Mouse (Mus musculus) midbrain, embryonic 12.5 days (tissue): Measurements from ENCODE around the gene Fam193a. TPM values are rescaled to one million over a fixed set of nuclear protein-coding genes. Genes with fewer than 3 reads are reported as not detected.

Experiments used
- ATAC-seq: fragments of 200-750 bp; cut with Nextera tagmentation; 2 replicates; pipeline ENCODE4 v1.8.0; 2017; ENCODE audit warnings: low read depth, moderate TSS enrichment, moderate library complexity; ENCODE audit not compliant: low FRiP score
- H3K27ac ChIP-seq: fragments of 300-500 bp; sonication (generic); replicated peaks from 2 replicates; pipeline ENCODE4 v1.5.1; 2016; ENCODE audit warnings: mild to moderate bottlenecking
- H3K27me3 ChIP-seq: fragments of 300-500 bp; sonication (generic); 2 replicates; pipeline ENCODE4 v1.6.1; 2016; ENCODE audit warnings: mild to moderate bottlenecking
- H3K36me3 ChIP-seq: fragments of 300-500 bp; sonication (generic); 2 replicates; pipeline ENCODE4 v1.6.1; 2016
- H3K4me1 ChIP-seq: fragments of 300-500 bp; sonication (generic); 2 replicates; pipeline ENCODE4 v1.6.1; 2016
- H3K4me2 ChIP-seq: fragments of 300-500 bp; sonication (generic); replicated peaks from 2 replicates; pipeline ENCODE4 v1.6.1; 2016; ENCODE audit warnings: mild to moderate bottlenecking, moderate library complexity
- H3K4me3 ChIP-seq: fragments of 300-500 bp; sonication (generic); 2 replicates; pipeline ENCODE4 v1.5.1; 2016; ENCODE audit warnings: mild to moderate bottlenecking
- H3K9ac ChIP-seq: fragments of 300-500 bp; sonication (generic); replicated peaks from 2 replicates; pipeline ENCODE4 v1.6.1; 2016; ENCODE audit warnings: mild to moderate bottlenecking, moderate library complexity
- H3K9me3 ChIP-seq: fragments of 300-500 bp; sonication (generic); 2 replicates; pipeline ENCODE4 v1.6.1; 2016; ENCODE audit warnings: mild to moderate bottlenecking
- WGBS: fragments of 180-500 bp; shearing (Covaris S2); methylation state at CpG from one replicate; pipeline ENCODE4 v1.1.7; 2016; 5-methylcytosine and 5-hydroxymethylcytosine counted together
- polyA plus RNA-seq: library from polyadenylated mRNA; unstranded; fragments of >200 nt; fragmentation: Nextera tagmentation; extraction: Ambion mirVana; gene quantifications from 2 replicates; pipeline ENCODE4 v1.2.1, GENCODE M21; 2016

The Fam193a gene
- polyA plus RNA-seq, 1 experiment from 2014 or later = 17.4 TPM

DNA sequence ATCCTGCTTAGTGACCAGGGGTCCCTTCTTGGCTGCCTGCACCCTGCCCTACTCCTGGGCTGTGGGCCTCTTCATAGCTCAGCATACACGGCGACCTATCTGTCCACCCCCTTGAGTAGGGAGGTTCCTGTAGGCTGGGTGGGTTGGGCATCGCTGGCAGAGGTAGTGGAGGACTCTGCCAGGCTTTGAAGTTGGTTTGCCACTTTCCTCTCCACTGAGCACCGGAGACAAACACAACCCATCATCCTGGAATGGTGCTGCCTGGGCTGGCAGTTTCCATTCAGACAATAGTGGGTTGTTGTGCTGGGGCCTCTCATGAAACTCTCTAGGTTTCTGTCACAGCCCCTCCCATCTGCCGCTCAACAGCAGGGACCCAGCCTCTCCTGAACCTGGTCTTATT, 160.4 kb downstream of the Fam193a start:
- ATAC-seq = no peak
- WGBS = 80% methylated on average over 5 of the region's 5 CpGs

DNA sequence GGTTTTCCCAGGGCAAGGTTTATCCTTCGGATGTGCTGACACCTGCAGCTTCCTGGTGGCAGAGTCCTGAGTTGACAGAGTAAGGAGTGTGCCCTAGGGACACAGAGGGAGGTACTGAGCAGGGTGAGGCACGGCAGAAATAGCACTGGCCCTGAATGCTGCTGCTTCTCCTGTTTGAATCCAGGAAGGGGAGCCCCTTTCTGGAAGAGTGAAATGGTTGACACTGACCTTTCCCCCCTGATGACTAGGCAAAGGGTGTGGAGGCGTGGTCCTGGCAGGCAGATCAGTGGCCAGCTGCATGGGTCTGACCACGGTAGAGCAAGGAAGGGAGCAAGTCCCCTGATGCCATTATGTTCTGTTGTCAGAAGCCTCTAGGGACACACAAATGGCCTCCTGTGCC, 161.0 kb downstream of the Fam193a start:
- Histone ChIP-seq H3K4me1 (no peaks in the 10 kb centered on the region), H3K27ac (no peak overlapping the region), H3K4me2 (no peak overlapping the region), H3K4me3 (no peak overlapping the region), H3K27me3 (peaks cover 18% of the 10 kb centered on the region), H3K36me3 (no peaks in the 10 kb centered on the region), H3K9me3 (no peaks in the 10 kb centered on the region), H3K9ac (no peak overlapping the region)
- 64% methylated on average over 4 of the region's 4 CpGs for WGBS
- ATAC-seq = no peak

More for the DNA sequence above, 160.4 kb downstream of the Fam193a start:
- Histone ChIP-seq H3K27ac (no peak overlapping the region), H3K4me1 (no peaks in the 10 kb centered on the region), H3K27me3 (peaks cover 20% of the 10 kb centered on the region), H3K36me3 (no peaks in the 10 kb centered on the region), H3K9ac (no peak overlapping the region), H3K9me3 (no peaks in the 10 kb centered on the region), H3K4me3 (no peak overlapping the region), H3K4me2 (no peak overlapping the region)

DNA sequence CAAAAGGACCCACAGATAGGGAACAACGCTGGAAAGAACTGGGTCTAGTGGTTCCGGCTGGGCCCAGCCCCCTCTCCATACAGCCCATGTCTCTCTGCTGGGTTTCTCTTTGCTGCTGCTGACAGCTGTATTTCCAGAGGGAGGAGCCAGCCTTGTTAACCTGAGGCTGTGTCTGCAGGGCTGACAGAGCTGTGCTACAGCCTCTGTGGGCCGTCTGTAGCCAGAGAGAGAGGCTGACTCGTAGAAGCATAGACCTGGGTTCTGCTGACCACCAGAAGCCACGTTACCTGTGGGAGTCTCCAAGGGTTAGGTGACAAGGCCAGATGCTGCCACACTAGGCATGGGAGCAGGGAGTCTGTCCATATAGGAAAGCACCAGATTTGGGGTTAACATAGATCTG, 163.3 kb downstream of the Fam193a start:
- ATAC-seq = no peak
- WGBS = 78% methylated on average over 5 of the region's 5 CpGs
- no peak overlapping the region for H3K4me3 ChIP-seq
- H3K27ac ChIP-seq = no peak overlapping the region
- H3K4me1 ChIP-seq = no peaks in the 10 kb centered on the region
- no peaks in the 10 kb centered on the region for H3K36me3 ChIP-seq
- no peak overlapping the region for H3K9ac ChIP-seq
- H3K27me3 ChIP-seq = no peaks in the 10 kb centered on the region
- no peaks in the 10 kb centered on the region for H3K9me3 ChIP-seq
- H3K4me2 ChIP-seq = no peak overlapping the region

DNA sequence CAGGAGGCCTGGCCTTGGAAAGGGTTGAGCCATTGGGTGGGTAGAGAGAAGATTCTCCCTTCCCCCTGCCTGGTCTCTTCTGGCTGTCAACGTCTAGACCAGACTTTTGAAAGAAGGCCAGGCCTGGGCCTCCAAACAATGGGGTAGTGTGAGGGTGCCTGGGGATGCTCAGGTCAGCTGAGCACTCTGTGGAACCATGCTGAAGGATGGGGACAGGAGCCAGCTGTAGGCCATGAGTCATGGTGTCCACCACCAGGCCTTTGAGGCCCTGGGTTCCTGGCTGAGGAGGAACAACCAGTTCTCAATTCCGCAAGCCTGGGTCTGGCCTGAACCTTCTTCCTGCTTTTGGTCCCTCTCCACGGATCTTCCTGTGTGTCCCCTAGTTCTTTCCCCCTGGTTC, 164.1 kb downstream of the Fam193a start:
- no peak overlapping the region for H3K4me3 ChIP-seq
- 97% methylated on average over 2 of the region's 3 CpGs for WGBS
- no peak overlapping the region for H3K4me2 ChIP-seq
- no peaks in the 10 kb centered on the region for H3K27me3 ChIP-seq
- H3K36me3 ChIP-seq = no peaks in the 10 kb centered on the region
- H3K9ac ChIP-seq = no peak overlapping the region
- ATAC-seq = no peak
- H3K9me3 ChIP-seq = no peaks in the 10 kb centered on the region
- H3K4me1 ChIP-seq = no peaks in the 10 kb centered on the region
- no peak overlapping the region for H3K27ac ChIP-seq

DNA sequence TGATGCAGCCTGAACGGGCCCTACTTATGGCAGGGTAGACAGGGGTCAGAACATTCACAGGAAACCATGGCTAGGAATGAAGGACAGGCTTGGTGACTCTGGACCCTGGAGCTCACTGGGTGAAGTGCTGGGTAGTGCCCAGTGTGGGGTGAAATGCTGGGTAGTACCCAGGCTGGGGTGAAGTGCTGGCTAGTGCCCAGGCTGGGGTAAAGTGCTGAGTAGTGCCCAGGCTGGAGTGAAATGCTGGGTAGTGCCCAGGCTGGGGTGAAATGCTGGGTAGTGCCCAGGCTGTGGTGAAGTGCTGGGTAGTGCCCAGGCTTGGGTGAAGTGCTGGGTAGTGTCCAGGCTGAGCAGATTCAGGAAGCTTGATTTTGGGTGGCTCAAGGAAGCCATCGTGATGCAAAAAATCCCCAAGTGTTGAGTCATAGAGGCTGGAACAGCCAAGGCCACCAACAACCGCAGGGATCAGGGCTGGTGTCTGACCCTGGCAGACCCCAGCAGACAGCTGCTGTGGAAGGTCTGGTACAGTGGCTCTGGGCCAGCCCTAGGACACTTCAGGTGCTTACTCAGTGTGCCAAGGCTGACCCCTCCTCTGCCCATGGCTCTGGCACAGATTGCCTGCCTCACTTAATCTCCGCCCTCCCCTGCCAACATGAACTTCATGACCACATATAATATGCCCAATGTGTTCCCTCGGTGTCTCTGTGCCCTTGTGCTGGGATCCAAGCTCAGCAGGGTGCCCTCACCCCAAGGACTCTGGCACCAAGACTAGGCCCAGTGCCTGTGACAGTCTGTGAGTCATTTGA, 165.2 kb downstream of the Fam193a start:
- H3K4me3 ChIP-seq = no peak overlapping the region
- no peak overlapping the region for H3K27ac ChIP-seq
- H3K4me1 ChIP-seq = no peaks in the 10 kb centered on the region
- no peak overlapping the region for H3K9ac ChIP-seq
- H3K36me3 ChIP-seq = no peaks in the 10 kb centered on the region
- no peak for ATAC-seq
- 88% methylated on average over 5 of the region's 5 CpGs for WGBS
- no peak overlapping the region for H3K4me2 ChIP-seq
- H3K27me3 ChIP-seq = no peaks in the 10 kb centered on the region
- no peaks in the 10 kb centered on the region for H3K9me3 ChIP-seq

DNA sequence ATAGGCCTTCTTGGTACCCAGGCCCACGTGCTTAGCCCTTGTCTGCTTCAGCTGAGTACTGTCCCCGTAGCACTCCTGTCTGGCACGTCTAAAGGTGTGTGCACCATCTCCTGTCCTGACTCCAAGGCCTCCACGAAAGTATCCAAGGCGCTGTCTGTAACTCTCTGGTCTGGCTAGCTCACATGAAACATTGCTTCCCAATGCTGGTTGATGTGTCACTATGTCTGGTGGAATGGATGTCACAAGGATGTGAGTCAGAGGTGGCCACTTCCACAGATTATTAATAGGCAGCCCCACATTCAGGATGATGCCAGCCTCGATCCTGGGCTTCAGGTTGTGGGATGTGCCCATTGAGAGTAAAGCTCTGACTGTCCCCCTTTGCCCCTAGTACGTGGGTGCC, 166.1 kb downstream of the Fam193a start:
- Histone ChIP-seq H3K27me3 (no peaks in the 10 kb centered on the region), H3K36me3 (no peaks in the 10 kb centered on the region), H3K9me3 (no peaks in the 10 kb centered on the region), H3K27ac (no peak overlapping the region), H3K4me2 (no peak overlapping the region), H3K4me1 (no peaks in the 10 kb centered on the region), H3K9ac (no peak overlapping the region), H3K4me3 (no peak overlapping the region)
- 80% methylated on average over 7 of the region's 7 CpGs for WGBS
- no peak for ATAC-seq

Other genes with a start within 250 kb of the Fam193a start
- gene Poln, start 200.5 kb upstream of the Fam193a start, polyA plus RNA-seq = 0.51 and 1.3 TPM in 2 replicates
- 37.0 and 41.8 TPM in 2 replicates for gene Haus3, start 200.4 kb upstream of the Fam193a start, polyA plus RNA-seq
- gene Mxd4, start 182.2 kb upstream of the Fam193a start, polyA plus RNA-seq = 26.4 and 31.8 TPM in 2 replicates
- gene Zfyve28, start 81.5 kb upstream of the Fam193a start, polyA plus RNA-seq = 1.9 and 2.5 TPM in 2 replicates
- gene Cfap99, start 81.3 kb upstream of the Fam193a start, polyA plus RNA-seq = not detected in 2 replicates
- gene Rnf4, start 33.6 kb upstream of the Fam193a start, polyA plus RNA-seq = 155 and 172 TPM in 2 replicates
- 6.8 and 11.2 TPM in 2 replicates for gene Tnip2, start 144.1 kb downstream of the Fam193a start, polyA plus RNA-seq
- gene Sh3bp2, start 155.9 kb downstream of the Fam193a start, polyA plus RNA-seq = 13.5 and 15.8 TPM in 2 replicates
- gene Add1, start 203.7 kb downstream of the Fam193a start, polyA plus RNA-seq = 206 and 208 TPM in 2 replicates